Mouse (Mus musculus): ENCODE results near the gene Anxa3. TPM values are rescaled to one million over a fixed set of nuclear protein-coding genes. Genes with fewer than 3 reads are reported as not detected.

Anxa3 gene
- polyA plus RNA-seq (2014; fragmentation: Nextera tagmentation; extraction: Ambion mirVana), result 24.6 and 25.8 TPM in 2 replicates

DNA sequence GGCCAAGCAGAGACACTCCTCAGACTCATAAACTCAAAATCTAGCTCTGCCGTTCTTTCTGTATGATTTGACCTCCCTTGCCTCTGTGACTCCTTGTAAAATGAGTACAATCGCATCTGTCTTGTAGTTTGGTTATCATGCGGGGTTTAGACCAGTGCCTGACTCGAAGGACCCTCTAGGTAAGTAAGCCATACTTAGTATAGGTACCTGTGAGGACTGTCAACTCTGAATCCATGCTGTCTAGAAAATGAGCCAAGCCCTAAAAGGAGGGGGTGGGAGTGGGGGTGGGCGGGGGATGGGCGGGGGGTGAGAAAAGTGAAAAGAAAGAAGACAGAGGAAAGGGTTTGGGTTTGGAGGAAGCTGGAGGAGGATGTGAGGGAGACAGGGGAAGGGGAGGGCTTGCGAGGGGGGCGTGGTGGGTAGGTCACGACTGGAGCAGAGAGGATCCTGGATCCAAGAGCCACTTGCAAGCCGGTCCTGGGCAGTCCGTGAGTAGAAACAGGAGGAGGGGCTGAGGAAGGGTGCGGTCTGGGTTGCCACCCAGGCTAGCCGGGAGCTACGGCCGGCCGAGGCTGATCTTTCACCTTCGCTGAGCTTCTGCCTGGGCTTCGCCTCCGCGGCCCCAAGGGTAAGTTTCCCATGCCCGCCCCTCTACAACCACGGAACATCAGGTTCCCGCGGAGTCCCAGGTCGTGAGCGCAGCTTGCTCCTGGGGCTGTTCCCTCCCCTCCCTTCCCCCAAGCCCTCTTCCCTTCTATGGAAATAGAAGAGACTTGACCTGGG is at the start of gene Anxa3:
Anxa3 (plus strand) TSS at position 404 of the 783 bp plus-strand sequence.
- no peaks in the 10 kb centered on the region; the same call in 1 of the 2 replicates for H3K4me1 ChIP-seq (replicated peaks; ENCODE audit: control insufficient read depth, insufficient read depth, low read length)
- peak within 1 kb of the TSS; percentile 47 for H3K4me3 ChIP-seq (ENCODE audit: low read depth, low read length)
- ATAC-seq (replicated peaks; ENCODE audit: low FRiP score), result peak; percentile 79
- H3K36me3 ChIP-seq (ENCODE audit: control insufficient read depth, insufficient read depth, low read length), result no peaks in the 10 kb centered on the region
- H3K4me2 ChIP-seq, result peak within 1 kb of the TSS; percentile 69
- peak; percentile 56 for DNase-seq (ENCODE audit: low spot score)
- H3K27me3 ChIP-seq (replicated peaks; ENCODE audit: control insufficient read depth, insufficient read depth, low read length), result peaks cover 6% of the 10 kb centered on the region
- no peak within 1 kb of the TSS for H3K27ac ChIP-seq (ENCODE audit: low read depth, low read length)
- H3K9me3 ChIP-seq (ENCODE audit: control insufficient read depth, low read length), result no peaks in the 10 kb centered on the region
- 7% methylated on average over 26 of the region's 26 CpGs for WGBS
- no peak within 1 kb of the TSS for H3K9ac ChIP-seq (ENCODE audit: low read depth, low read length)

DNA sequence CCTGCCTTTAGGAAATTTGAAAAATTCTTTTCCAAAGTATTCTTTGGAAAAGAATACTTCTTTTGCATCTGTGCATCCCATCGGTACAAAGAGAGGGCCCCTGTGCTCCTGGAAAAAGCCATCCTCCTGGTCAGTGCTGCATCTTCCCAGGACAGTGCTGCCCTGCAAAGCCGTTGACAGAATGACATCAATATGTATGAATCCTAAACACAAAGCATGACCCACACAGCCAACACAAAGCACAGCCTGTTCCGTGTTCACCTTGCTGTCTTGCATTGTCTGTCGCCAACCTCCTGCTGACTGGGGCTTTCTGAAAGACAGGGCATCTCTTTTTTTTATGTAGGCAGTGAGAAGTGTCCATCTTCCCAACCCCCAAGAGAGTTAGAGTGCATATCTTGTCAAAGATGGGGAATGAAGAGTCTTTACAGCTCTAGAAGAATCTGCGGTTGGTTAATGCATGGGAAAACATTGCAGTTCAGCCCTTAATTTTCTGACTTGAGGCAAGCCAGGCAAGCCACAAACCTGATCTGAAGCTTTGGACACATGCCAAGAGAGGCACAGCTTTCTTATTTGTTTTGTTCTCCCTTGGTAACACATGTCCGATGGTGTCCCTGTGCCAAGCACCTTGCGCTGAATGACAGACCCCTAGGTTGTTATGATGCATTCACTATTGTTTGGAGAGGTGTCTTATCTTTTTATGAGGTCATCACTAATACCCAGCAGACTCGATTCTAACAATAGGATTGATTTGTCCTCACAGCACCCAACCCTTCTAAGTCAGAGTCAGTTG is 45.7 kb upstream of the Anxa3 start:
- H3K27ac ChIP-seq (ENCODE audit: low read depth, low read length), result no peak overlapping the region
- no peak for DNase-seq (ENCODE audit: low spot score)
- 85% methylated on average over 8 of the region's 8 CpGs for WGBS
- H3K4me1 ChIP-seq (replicated peaks; ENCODE audit: control insufficient read depth, insufficient read depth, low read length), result no peaks in the 10 kb centered on the region
- no peaks in the 10 kb centered on the region for H3K27me3 ChIP-seq (replicated peaks; ENCODE audit: control insufficient read depth, insufficient read depth, low read length)
- no peak for ATAC-seq (replicated peaks; ENCODE audit: low FRiP score)
- H3K4me2 ChIP-seq, result no peak overlapping the region
- H3K9me3 ChIP-seq (ENCODE audit: control insufficient read depth, low read length), result no peaks in the 10 kb centered on the region
- H3K4me3 ChIP-seq (ENCODE audit: low read depth, low read length), result no peak overlapping the region
- H3K36me3 ChIP-seq (ENCODE audit: control insufficient read depth, insufficient read depth, low read length), result no peaks in the 10 kb centered on the region
- no peak overlapping the region for H3K9ac ChIP-seq (ENCODE audit: low read depth, low read length)

DNA sequence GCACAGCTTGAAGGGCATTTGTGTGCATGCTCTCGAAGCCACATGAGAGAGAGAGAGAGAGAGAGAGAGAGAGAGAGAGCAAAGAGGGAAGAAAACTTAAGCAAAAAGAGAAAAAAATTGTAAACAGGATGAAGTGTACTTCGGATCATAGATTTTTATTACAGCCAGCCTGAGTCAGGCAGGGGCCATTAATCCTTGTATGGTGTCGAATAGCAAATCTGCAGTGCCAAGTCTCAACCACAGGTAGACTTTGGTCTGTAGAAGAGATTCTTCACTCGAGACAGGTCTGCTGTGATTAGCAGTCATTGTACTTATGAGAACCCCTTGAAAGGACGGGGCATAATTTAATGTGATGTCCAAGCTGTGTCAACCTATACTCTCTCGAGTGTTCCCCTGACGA is 35.5 kb upstream of the Anxa3 start:
- WGBS, result 77% methylated on average over 7 of the region's 7 CpGs
- Histone ChIP-seq H3K4me2 (no peak overlapping the region), H3K4me3 (ENCODE audit: low read depth, low read length) (no peak overlapping the region), H3K9me3 (ENCODE audit: control insufficient read depth, low read length) (no peaks in the 10 kb centered on the region), H3K27me3 (replicated peaks; ENCODE audit: control insufficient read depth, insufficient read depth, low read length) (no peaks in the 10 kb centered on the region), H3K36me3 (ENCODE audit: control insufficient read depth, insufficient read depth, low read length) (no peaks in the 10 kb centered on the region), H3K9ac (ENCODE audit: low read depth, low read length) (no peak overlapping the region), H3K27ac (ENCODE audit: low read depth, low read length) (no peak overlapping the region), H3K4me1 (replicated peaks; ENCODE audit: control insufficient read depth, insufficient read depth, low read length) (no peaks in the 10 kb centered on the region)
- ATAC-seq (replicated peaks; ENCODE audit: low FRiP score) (no peak), DNase-seq (ENCODE audit: low spot score) (no peak)

DNA sequence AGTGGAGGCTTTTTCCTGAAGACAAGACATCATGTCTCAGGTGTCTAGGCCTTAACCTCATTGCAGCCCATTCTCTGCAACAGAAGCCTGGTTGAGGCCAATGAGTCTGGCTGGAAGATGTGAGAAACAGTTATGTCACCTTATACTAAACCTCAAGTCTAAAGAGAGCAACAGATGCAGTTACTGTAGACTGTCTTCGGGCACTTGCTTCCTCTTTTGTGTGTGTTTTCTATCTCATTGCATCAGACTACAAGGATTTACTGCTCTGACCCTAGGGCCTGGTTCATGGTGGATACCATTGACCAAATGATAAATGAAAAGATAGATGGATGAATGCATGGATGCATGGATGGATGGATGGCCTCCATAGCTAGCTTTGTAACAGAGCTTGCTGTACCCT is 31.1 kb upstream of the Anxa3 start:
- Histone ChIP-seq H3K9me3 (ENCODE audit: control insufficient read depth, low read length) (no peaks in the 10 kb centered on the region), H3K36me3 (ENCODE audit: control insufficient read depth, insufficient read depth, low read length) (no peaks in the 10 kb centered on the region), H3K9ac (ENCODE audit: low read depth, low read length) (no peak overlapping the region), H3K4me2 (no peak overlapping the region), H3K4me1 (replicated peaks; ENCODE audit: control insufficient read depth, insufficient read depth, low read length) (no peaks in the 10 kb centered on the region), H3K4me3 (ENCODE audit: low read depth, low read length) (no peak overlapping the region), H3K27me3 (replicated peaks; ENCODE audit: control insufficient read depth, insufficient read depth, low read length) (no peaks in the 10 kb centered on the region), H3K27ac (ENCODE audit: low read depth, low read length) (no peak overlapping the region)
- 64% methylated on average over 1 of the region's 1 CpGs for WGBS
- DNase-seq (ENCODE audit: low spot score) (no peak), ATAC-seq (replicated peaks; ENCODE audit: low FRiP score) (no peak)

DNA sequence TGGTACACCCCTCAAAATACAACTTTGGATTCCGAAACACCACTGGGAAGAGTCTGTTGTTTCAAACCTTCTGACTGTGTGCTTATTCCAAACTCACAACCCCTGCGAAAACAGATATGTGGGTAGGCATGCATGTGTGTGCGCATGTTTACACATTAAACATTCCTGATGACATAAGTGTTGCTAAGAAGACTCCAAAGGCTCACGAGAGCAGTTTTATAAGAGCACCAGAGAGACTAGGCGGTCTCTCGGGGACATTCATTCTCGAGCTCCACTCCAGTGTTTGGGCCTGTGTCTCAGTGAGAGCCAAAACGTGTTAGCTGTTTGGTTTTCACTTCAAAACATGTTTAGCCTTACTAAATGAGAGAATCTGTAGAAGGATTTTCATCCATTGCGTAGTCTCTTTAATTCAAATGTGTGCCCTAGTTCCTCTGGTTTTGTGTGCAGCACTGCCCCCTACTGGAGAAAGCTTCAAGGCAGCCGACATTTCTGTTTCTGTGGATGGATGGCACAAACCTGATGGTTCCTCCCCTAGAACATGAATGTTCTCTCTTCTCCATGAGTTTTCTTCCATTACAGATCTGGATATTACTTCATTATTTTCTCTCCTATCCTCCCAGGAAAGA is 24.2 kb upstream of the Anxa3 start:
- no peaks in the 10 kb centered on the region for H3K9me3 ChIP-seq (ENCODE audit: control insufficient read depth, low read length)
- DNase-seq (ENCODE audit: low spot score) (peak; percentile 48), ATAC-seq (replicated peaks; ENCODE audit: low FRiP score) (no peak)
- 63% methylated on average over 10 of the region's 10 CpGs for WGBS
- H3K4me3 ChIP-seq (ENCODE audit: low read depth, low read length), result no peak overlapping the region
- no peaks in the 10 kb centered on the region for H3K27me3 ChIP-seq (replicated peaks; ENCODE audit: control insufficient read depth, insufficient read depth, low read length)
- no peaks in the 10 kb centered on the region for H3K36me3 ChIP-seq (ENCODE audit: control insufficient read depth, insufficient read depth, low read length)
- no peak overlapping the region for H3K27ac ChIP-seq (ENCODE audit: low read depth, low read length)
- no peak overlapping the region for H3K4me2 ChIP-seq
- H3K4me1 ChIP-seq (replicated peaks; ENCODE audit: control insufficient read depth, insufficient read depth, low read length), result no peaks in the 10 kb centered on the region
- H3K9ac ChIP-seq (ENCODE audit: low read depth, low read length), result no peak overlapping the region

DNA sequence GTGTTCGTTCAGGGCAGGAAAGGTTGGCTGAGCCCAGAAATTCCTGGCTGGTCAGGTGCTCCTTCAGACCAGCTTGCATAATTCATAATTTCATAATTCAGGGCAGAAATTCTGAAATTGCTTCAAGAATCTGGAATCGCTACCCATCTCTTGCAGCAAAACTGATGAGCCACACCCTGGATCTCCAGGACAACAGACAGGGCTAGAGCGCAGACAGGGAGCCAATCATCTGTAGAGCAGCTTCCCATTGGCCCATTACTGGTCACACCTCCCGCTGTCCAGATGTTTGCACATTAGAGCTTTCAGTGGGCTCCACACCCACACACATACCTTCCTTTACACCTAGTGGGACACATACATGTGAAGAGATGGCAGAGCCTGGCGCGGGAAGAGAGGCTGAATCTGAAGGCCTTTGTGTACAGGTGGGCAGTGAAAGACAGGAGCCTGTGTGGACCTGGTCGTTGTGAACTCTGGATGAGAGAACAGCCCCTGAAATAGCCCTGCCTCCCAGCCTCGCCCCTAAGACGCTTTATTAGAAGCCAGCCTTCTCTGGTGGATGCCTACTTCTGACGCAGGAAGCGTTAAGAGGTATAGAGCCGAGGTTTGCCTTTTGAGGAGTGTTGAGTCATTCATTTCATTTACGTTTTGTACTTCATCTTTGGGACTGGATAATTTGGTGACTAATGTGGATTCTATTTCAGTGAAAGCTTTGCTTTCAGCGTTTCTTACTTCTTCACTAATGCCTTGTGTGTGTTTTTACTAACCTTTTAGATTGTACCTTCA is 9.4 kb upstream of the Anxa3 start:
- WGBS, result 75% methylated on average over 14 of the region's 14 CpGs
- no peaks in the 10 kb centered on the region for H3K4me1 ChIP-seq (replicated peaks; ENCODE audit: control insufficient read depth, insufficient read depth, low read length)
- H3K4me2 ChIP-seq, result no peak overlapping the region
- DNase-seq (ENCODE audit: low spot score), result no peak
- no peak for ATAC-seq (replicated peaks; ENCODE audit: low FRiP score)
- no peaks in the 10 kb centered on the region for H3K9me3 ChIP-seq (ENCODE audit: control insufficient read depth, low read length)
- H3K36me3 ChIP-seq (ENCODE audit: control insufficient read depth, insufficient read depth, low read length), result no peaks in the 10 kb centered on the region
- no peak overlapping the region for H3K27ac ChIP-seq (ENCODE audit: low read depth, low read length)
- no peak overlapping the region for H3K4me3 ChIP-seq (ENCODE audit: low read depth, low read length)
- no peak overlapping the region for H3K9ac ChIP-seq (ENCODE audit: low read depth, low read length)
- no peaks in the 10 kb centered on the region for H3K27me3 ChIP-seq (replicated peaks; ENCODE audit: control insufficient read depth, insufficient read depth, low read length)

DNA sequence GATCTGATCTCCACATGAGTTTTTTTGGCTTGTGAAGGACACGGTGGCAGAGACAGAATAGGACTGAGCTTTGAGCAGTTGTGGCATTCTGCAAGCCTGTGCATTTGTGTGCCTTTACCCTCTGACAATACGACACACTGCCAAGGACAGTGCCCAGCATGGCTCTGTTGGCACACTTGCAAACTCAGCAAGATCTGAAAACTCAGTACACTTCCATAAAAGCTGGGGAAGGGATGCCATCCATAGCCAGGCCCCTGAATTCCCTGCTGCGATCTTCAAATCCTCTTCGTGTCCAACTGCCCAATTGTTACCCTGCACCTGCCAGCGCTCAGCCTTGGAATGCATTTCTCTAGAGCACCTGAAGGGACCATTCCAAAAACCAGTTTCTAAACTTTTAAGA is 8.0 kb upstream of the Anxa3 start:
- H3K4me3 ChIP-seq (ENCODE audit: low read depth, low read length), result no peak overlapping the region
- H3K27ac ChIP-seq (ENCODE audit: low read depth, low read length), result no peak overlapping the region
- H3K9ac ChIP-seq (ENCODE audit: low read depth, low read length), result no peak overlapping the region
- no peak for DNase-seq (ENCODE audit: low spot score)
- H3K4me1 ChIP-seq (replicated peaks; ENCODE audit: control insufficient read depth, insufficient read depth, low read length), result no peaks in the 10 kb centered on the region
- no peak for ATAC-seq (replicated peaks; ENCODE audit: low FRiP score)
- H3K36me3 ChIP-seq (ENCODE audit: control insufficient read depth, insufficient read depth, low read length), result no peaks in the 10 kb centered on the region
- no peaks in the 10 kb centered on the region for H3K27me3 ChIP-seq (replicated peaks; ENCODE audit: control insufficient read depth, insufficient read depth, low read length)
- H3K9me3 ChIP-seq (ENCODE audit: control insufficient read depth, low read length), result no peaks in the 10 kb centered on the region
- H3K4me2 ChIP-seq, result no peak overlapping the region
- WGBS, result 80% methylated on average over 5 of the region's 5 CpGs

DNA sequence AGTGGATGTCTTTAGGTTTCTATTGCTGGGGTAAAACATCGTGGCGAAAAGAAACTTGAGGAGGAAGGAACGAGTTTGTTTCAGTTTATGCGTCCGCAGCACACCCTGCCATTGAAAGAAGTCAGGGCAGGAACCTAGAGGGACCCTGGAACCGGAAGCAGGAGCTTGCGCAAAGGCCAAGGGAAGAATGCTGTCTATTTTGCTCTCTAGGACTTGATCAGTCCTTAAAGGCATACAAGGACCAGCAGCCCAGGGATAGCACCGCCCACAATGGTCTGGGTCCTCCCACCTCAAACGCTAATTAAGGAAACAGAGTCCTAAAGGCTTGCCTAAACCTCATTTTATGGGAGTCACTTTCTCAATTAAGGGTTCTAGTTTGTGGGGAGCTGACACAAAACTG is 717 bp upstream of the Anxa3 start:
- Histone ChIP-seq H3K4me2 (peak overlapping the region; percentile 69), H3K36me3 (ENCODE audit: control insufficient read depth, insufficient read depth, low read length) (no peaks in the 10 kb centered on the region), H3K9me3 (ENCODE audit: control insufficient read depth, low read length) (no peaks in the 10 kb centered on the region), H3K27ac (ENCODE audit: low read depth, low read length) (no peak overlapping the region), H3K9ac (ENCODE audit: low read depth, low read length) (no peak overlapping the region), H3K27me3 (replicated peaks; ENCODE audit: control insufficient read depth, insufficient read depth, low read length) (peaks cover 6% of the 10 kb centered on the region), H3K4me1 (replicated peaks; ENCODE audit: control insufficient read depth, insufficient read depth, low read length) (no peaks in the 10 kb centered on the region; the same call in 1 of the 2 replicates), H3K4me3 (ENCODE audit: low read depth, low read length) (no peak overlapping the region)
- DNase-seq (ENCODE audit: low spot score) (no peak), ATAC-seq (replicated peaks; ENCODE audit: low FRiP score) (no peak)
- WGBS, result 48% methylated on average over 9 of the region's 9 CpGs
